Mouse (Mus musculus): ENCODE measurements at regions not wholly inside any gene's neighbourhood (a gene's known extent, or its start where the extent isn't known, plus 50 kb on each side); places are given as distances from the start of the nearest gene placed in this dataset.

DNA sequence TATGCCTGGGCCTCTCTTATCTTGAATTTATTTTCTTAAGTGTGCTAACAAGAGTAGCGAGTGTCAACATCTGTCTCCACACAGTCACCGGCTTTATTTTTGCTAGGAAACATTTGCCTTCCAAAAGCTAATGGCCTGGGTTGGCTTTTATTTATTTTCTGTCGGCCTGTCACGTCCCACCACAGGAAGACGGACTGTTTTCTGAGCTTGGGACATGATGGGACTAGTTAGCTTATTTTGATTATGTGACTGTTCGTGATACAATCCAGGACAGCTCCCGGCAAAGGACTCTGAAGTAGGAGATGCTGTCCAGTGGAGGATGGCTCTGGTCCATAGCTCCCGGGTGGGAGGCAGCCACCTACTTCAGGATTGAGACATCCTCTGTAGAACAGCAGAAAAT is 372.5 kb downstream of the Wdr11 start:
- no peak for DNase-seq (ENCODE audit: extremely low read depth)
- in situ Hi-C loops (cut with MboI; ENCODE audit: low pct_ligation_motif_present, low pct_unique_long_range_greater_than_20kb, low sequenced_read_pairs) (no loop called here), dilution Hi-C loops (cut with MboI; ENCODE audit: extremely low pct_ligation_motif_present, extremely low pct_unique_long_range_greater_than_20kb, low sequenced_read_pairs) (no loop called here)
- Histone ChIP-seq H3K9me3 (replicated peaks; ENCODE audit: low read length) (no peaks in the 10 kb centered on the region), H3K4me2 (ENCODE audit: insufficient read depth, low read depth, poor library complexity, severe bottlenecking) (no peak overlapping the region), H3K27me3 (replicated peaks) (peaks cover 80% of the 10 kb centered on the region), H3K4me1 (ENCODE audit: control insufficient read depth in 1 of 2, insufficient read depth in 2 of 2) (no peaks in the 10 kb centered on the region), H3K4me3 (replicated peaks in 1 of 3; ENCODE audit: low read depth in 2 of 3, low read length in 2 of 3, poor library complexity in 1 of 3) (no peak overlapping the region), H3K79me2 (replicated peaks; ENCODE audit: control insufficient read depth, extremely low read depth, insufficient read depth, poor library complexity, severe bottlenecking) (no peaks in the 10 kb centered on the region), H3K36me3 (replicated peaks in 1 of 2; ENCODE audit: control insufficient read depth in 1 of 2, insufficient read depth in 1 of 2, low read length in 1 of 2) (no peaks in the 10 kb centered on the region), H3K27ac (ENCODE audit: insufficient read depth, low read depth) (no peak overlapping the region), H3K9ac (ENCODE audit: insufficient read depth, low read depth) (no peak overlapping the region)
- TF ChIP-seq KAT2A (IDR thresholded peaks at IDR 0.05; ENCODE audit: insufficient replicate concordance, low read length) (no peak), TBP (conservative IDR thresholded peaks at IDR 0.05; ENCODE audit: low read depth, low read length) (no peak), RAD21 (IDR thresholded peaks at IDR 0.05; ENCODE audit: low read depth, low read length) (no peak), HCFC1 (IDR thresholded peaks at IDR 0.05; ENCODE audit: low read depth, low read length) (no peak), POLR2A (IDR thresholded peaks at IDR 0.05; ENCODE audit: low read depth, low read length) (no peak), POLR2AphosphoS2 (IDR thresholded peaks at IDR 0.05; ENCODE audit: low read depth, low read length) (no peak), NRF1 (IDR thresholded peaks at IDR 0.05; ENCODE audit: low read depth, low read length) (no peak), GABPA (IDR thresholded peaks at IDR 0.05; ENCODE audit: insufficient replicate concordance, low read depth, low read length) (no peak), ETS1 (conservative IDR thresholded peaks at IDR 0.05; ENCODE audit: low read depth, low read length) (no peak), CHD2 (IDR thresholded peaks at IDR 0.05; ENCODE audit: low read length) (no peak), ZC3H11A (IDR thresholded peaks at IDR 0.05; ENCODE audit: low read depth, low read length) (no peak), JUND (conservative IDR thresholded peaks at IDR 0.05; ENCODE audit: low read depth, low read length) (no peak), MXI1 (IDR thresholded peaks at IDR 0.05; ENCODE audit: low read depth, low read length) (no peak), CTCF (conservative IDR thresholded peaks at IDR 0.05 in 1 of 2, IDR thresholded peaks at IDR 0.05 in 1 of 2; ENCODE audit: low read depth in 2 of 2, low read length in 2 of 2) (no peak), TCF12 (IDR thresholded peaks at IDR 0.05; ENCODE audit: low read depth, low read length) (no peak), MAFK (IDR thresholded peaks at IDR 0.05; ENCODE audit: insufficient replicate concordance, low read length) (no peak), MEF2A (IDR thresholded peaks at IDR 0.05; ENCODE audit: borderline replicate concordance, low read depth, low read length) (no peak), E2F4 (IDR thresholded peaks at IDR 0.05; ENCODE audit: insufficient replicate concordance, low read depth, low read length) (no peak), BHLHE40 (IDR thresholded peaks at IDR 0.05; ENCODE audit: low read depth, low read length) (no peak)

DNA sequence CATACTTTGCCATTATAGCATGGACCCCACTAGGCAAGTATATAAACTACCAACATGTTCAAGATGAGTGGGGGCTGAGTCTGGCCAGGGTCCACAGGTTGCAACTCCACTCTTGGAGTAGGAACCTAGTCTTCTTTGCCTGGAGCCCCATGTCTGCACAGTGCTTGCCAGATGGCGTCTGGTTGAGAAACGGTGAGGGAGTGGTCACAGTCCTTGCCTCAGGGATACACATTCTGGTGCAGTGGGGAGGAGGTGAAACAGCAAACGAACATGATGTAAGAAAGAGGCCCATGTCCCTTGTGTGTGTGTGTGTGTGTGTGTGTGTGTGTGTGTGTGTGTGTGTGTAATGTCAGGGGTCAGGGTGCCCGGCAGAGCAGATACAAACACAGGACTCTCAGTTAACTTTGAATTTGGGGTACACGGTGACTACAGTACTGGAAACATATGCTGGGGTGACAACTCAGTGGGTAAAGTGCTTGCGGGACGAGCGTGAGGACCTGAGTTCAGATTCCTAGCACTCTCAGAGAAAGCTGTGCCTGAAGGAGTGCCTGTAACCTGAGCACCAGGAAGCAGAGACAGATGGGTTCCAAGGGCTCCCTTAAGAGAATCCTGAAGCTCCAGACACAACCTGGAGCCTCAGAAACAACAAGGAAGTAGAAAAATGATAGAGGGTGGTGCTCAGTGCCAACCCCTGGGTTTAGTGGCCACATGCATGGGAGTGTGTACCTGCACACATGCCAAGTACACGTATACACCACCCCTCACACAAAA is 373.8 kb downstream of the Wdr11 start:
- Histone ChIP-seq H3K79me2 (replicated peaks; ENCODE audit: control insufficient read depth, extremely low read depth, insufficient read depth, poor library complexity, severe bottlenecking) (no peaks in the 10 kb centered on the region), H3K9ac (ENCODE audit: insufficient read depth, low read depth) (no peak overlapping the region), H3K27ac (ENCODE audit: insufficient read depth, low read depth) (no peak overlapping the region), H3K4me2 (ENCODE audit: insufficient read depth, low read depth, poor library complexity, severe bottlenecking) (no peak overlapping the region), H3K36me3 (replicated peaks in 1 of 2; ENCODE audit: control insufficient read depth in 1 of 2, insufficient read depth in 1 of 2, low read length in 1 of 2) (no peaks in the 10 kb centered on the region), H3K9me3 (replicated peaks; ENCODE audit: low read length) (no peaks in the 10 kb centered on the region), H3K4me3 (replicated peaks in 1 of 3; ENCODE audit: low read depth in 2 of 3, low read length in 2 of 3, poor library complexity in 1 of 3) (no peak overlapping the region), H3K4me1 (ENCODE audit: control insufficient read depth in 1 of 2, insufficient read depth in 2 of 2) (no peaks in the 10 kb centered on the region), H3K27me3 (replicated peaks) (peaks cover 77% of the 10 kb centered on the region)
- TF ChIP-seq USF1 (IDR thresholded peaks at IDR 0.05; ENCODE audit: low read depth, low read length) (no peak), USF2 (conservative IDR thresholded peaks at IDR 0.05; ENCODE audit: low read depth, low read length) (no peak), TBP (conservative IDR thresholded peaks at IDR 0.05; ENCODE audit: low read depth, low read length) (no peak), NELFE (IDR thresholded peaks at IDR 0.05; ENCODE audit: low read depth, low read length) (no peak), JUND (conservative IDR thresholded peaks at IDR 0.05; ENCODE audit: low read depth, low read length) (no peak), GABPA (IDR thresholded peaks at IDR 0.05; ENCODE audit: insufficient replicate concordance, low read depth, low read length) (no peak), SIN3A (IDR thresholded peaks at IDR 0.05; ENCODE audit: low read length) (no peak), TCF12 (IDR thresholded peaks at IDR 0.05; ENCODE audit: low read depth, low read length) (no peak), RAD21 (IDR thresholded peaks at IDR 0.05; ENCODE audit: low read depth, low read length) (no peak), ETS1 (conservative IDR thresholded peaks at IDR 0.05; ENCODE audit: low read depth, low read length) (no peak), POLR2A (IDR thresholded peaks at IDR 0.05; ENCODE audit: low read depth, low read length) (no peak), ZC3H11A (IDR thresholded peaks at IDR 0.05; ENCODE audit: low read depth, low read length) (no peak), MXI1 (IDR thresholded peaks at IDR 0.05; ENCODE audit: low read depth, low read length) (no peak), MAFK (IDR thresholded peaks at IDR 0.05; ENCODE audit: insufficient replicate concordance, low read length) (no peak), MEF2A (IDR thresholded peaks at IDR 0.05; ENCODE audit: borderline replicate concordance, low read depth, low read length) (no peak), ZNF384 (IDR thresholded peaks at IDR 0.05; ENCODE audit: low read depth, low read length) (no peak), EP300 (IDR thresholded peaks at IDR 0.05; ENCODE audit: low read length) (no peak), MAX (IDR thresholded peaks at IDR 0.05; ENCODE audit: low read length) (no peak), NRF1 (IDR thresholded peaks at IDR 0.05; ENCODE audit: low read depth, low read length) (no peak), JUN (IDR thresholded peaks at IDR 0.05; ENCODE audit: insufficient read depth, low read depth, low read length) (no peak)
- in situ Hi-C loops (cut with MboI; ENCODE audit: low pct_ligation_motif_present, low pct_unique_long_range_greater_than_20kb, low sequenced_read_pairs) (no loop called here), dilution Hi-C loops (cut with MboI; ENCODE audit: extremely low pct_ligation_motif_present, extremely low pct_unique_long_range_greater_than_20kb, low sequenced_read_pairs) (no loop called here)
- DNase-seq (ENCODE audit: extremely low read depth), result no peak

Data from CH12.LX (cell line).